Mouse (Mus musculus) heart, embryonic 15.5 days (tissue): ENCODE results near the gene Nop53. TPM values are rescaled to one million over a fixed set of nuclear protein-coding genes. Genes with fewer than 3 reads are reported as not detected.

Experiments used
- polyA plus RNA-seq: library from polyadenylated mRNA; unstranded; fragments of >200 nt; fragmentation: Nextera tagmentation; extraction: Ambion mirVana; gene quantifications from 2 replicates; pipeline ENCODE4 v1.2.1, GENCODE M21; 2015

Gene Nop53
- polyA plus RNA-seq, 1 experiment from 2014 or later = 118 TPM

Other genes starting within 250 kb of the Nop53 start
- gene Obox5, start 195.9 kb downstream of the Nop53 start, polyA plus RNA-seq = not detected in 2 replicates
- gene Obox6, start 106.4 kb downstream of the Nop53 start, polyA plus RNA-seq = not detected in 2 replicates
- not detected in 2 replicates for gene Crx, start 66.1 kb downstream of the Nop53 start, polyA plus RNA-seq
- gene Crxos, start 63.5 kb downstream of the Nop53 start, polyA plus RNA-seq = not detected in 2 replicates
- 644 and 688 TPM in 2 replicates for gene Selenow, start 23.7 kb downstream of the Nop53 start, polyA plus RNA-seq
- 62.8 TPM in 2 replicates for gene Ehd2, start 21.5 kb upstream of the Nop53 start, polyA plus RNA-seq
- gene Bicra, start 101.8 kb upstream of the Nop53 start, polyA plus RNA-seq = 3.5 and 5.7 TPM in 2 replicates
- not detected in 2 replicates for gene Zfp541, start 115.7 kb upstream of the Nop53 start, polyA plus RNA-seq
- gene Napa, start 152.4 kb upstream of the Nop53 start, polyA plus RNA-seq = 130 and 161 TPM in 2 replicates
- gene Kptn, start 173.8 kb upstream of the Nop53 start, polyA plus RNA-seq = 29.9 and 35.0 TPM in 2 replicates
- gene Slc8a2, start 183.8 kb upstream of the Nop53 start, polyA plus RNA-seq = 0.13 TPM in 2 replicates
- 14.3 and 20.0 TPM in 2 replicates for gene Meis3, start 229.0 kb upstream of the Nop53 start, polyA plus RNA-seq